Mouse (Mus musculus) midbrain, embryonic 12.5 days (tissue): ENCODE results near the gene Cacna1c. TPM values are rescaled to one million over a fixed set of nuclear protein-coding genes. Genes with fewer than 3 reads are reported as not detected.

Experiments
- ATAC-seq: fragments of 200-750 bp; cut with Nextera tagmentation; 2 replicates; pipeline ENCODE4 v1.8.0; 2017; ENCODE audit warnings: low read depth, moderate TSS enrichment, moderate library complexity; ENCODE audit not compliant: low FRiP score
- H3K27ac ChIP-seq: fragments of 300-500 bp; sonication (generic); replicated peaks from 2 replicates; pipeline ENCODE4 v1.5.1; 2016; ENCODE audit warnings: mild to moderate bottlenecking
- H3K27me3 ChIP-seq: fragments of 300-500 bp; sonication (generic); 2 replicates; pipeline ENCODE4 v1.6.1; 2016; ENCODE audit warnings: mild to moderate bottlenecking
- H3K36me3 ChIP-seq: fragments of 300-500 bp; sonication (generic); 2 replicates; pipeline ENCODE4 v1.6.1; 2016
- H3K4me1 ChIP-seq: fragments of 300-500 bp; sonication (generic); 2 replicates; pipeline ENCODE4 v1.6.1; 2016
- H3K4me2 ChIP-seq: fragments of 300-500 bp; sonication (generic); replicated peaks from 2 replicates; pipeline ENCODE4 v1.6.1; 2016; ENCODE audit warnings: mild to moderate bottlenecking, moderate library complexity
- H3K4me3 ChIP-seq: fragments of 300-500 bp; sonication (generic); 2 replicates; pipeline ENCODE4 v1.5.1; 2016; ENCODE audit warnings: mild to moderate bottlenecking
- H3K9ac ChIP-seq: fragments of 300-500 bp; sonication (generic); replicated peaks from 2 replicates; pipeline ENCODE4 v1.6.1; 2016; ENCODE audit warnings: mild to moderate bottlenecking, moderate library complexity
- H3K9me3 ChIP-seq: fragments of 300-500 bp; sonication (generic); 2 replicates; pipeline ENCODE4 v1.6.1; 2016; ENCODE audit warnings: mild to moderate bottlenecking
- WGBS: fragments of 180-500 bp; shearing (Covaris S2); methylation state at CpG from one replicate; pipeline ENCODE4 v1.1.7; 2016; 5-methylcytosine and 5-hydroxymethylcytosine counted together
- polyA plus RNA-seq: library from polyadenylated mRNA; unstranded; fragments of >200 nt; fragmentation: Nextera tagmentation; extraction: Ambion mirVana; gene quantifications from 2 replicates; pipeline ENCODE4 v1.2.1, GENCODE M21; 2016

The Cacna1c gene
- polyA plus RNA-seq, 1 experiment from 2014 or later, result 5.1 TPM

GRCm38 (mm10) chr6:118757533-118758289 lies 438.5 kb downstream of the Cacna1c start:
- no peaks in the 10 kb centered on the region for H3K9me3 ChIP-seq
- H3K9ac ChIP-seq, result no peak overlapping the region
- 81% methylated on average over 12 of the region's 12 CpGs for WGBS
- H3K4me1 ChIP-seq, result no peaks in the 10 kb centered on the region; the same call in 1 of the 2 replicates
- no peak overlapping the region for H3K27ac ChIP-seq
- H3K27me3 ChIP-seq, result no peaks in the 10 kb centered on the region
- H3K36me3 ChIP-seq, result no peaks in the 10 kb centered on the region
- ATAC-seq, result no peak
- no peak overlapping the region for H3K4me3 ChIP-seq
- no peak overlapping the region for H3K4me2 ChIP-seq

GRCm38 (mm10) chr6:118756511-118756910 lies 439.7 kb downstream of the Cacna1c start:
- Histone ChIP-seq H3K4me3 (no peak overlapping the region), H3K36me3 (no peaks in the 10 kb centered on the region), H3K9ac (no peak overlapping the region), H3K9me3 (no peaks in the 10 kb centered on the region), H3K27ac (no peak overlapping the region), H3K4me2 (no peak overlapping the region), H3K4me1 (no peaks in the 10 kb centered on the region; the same call in 1 of the 2 replicates), H3K27me3 (no peaks in the 10 kb centered on the region)
- no peak for ATAC-seq
- 69% methylated on average over 4 of the region's 4 CpGs for WGBS

- no peak overlapping the region for H3K4me3 ChIP-seq
These were observed 440.4 kb downstream of the Cacna1c start for GRCm38 (mm10) chr6:118755768-118756167.

GRCm38 (mm10) chr6:118754439-118754838 lies 441.8 kb downstream of the Cacna1c start:
- Histone ChIP-seq H3K36me3 (no peaks in the 10 kb centered on the region), H3K4me2 (no peak overlapping the region), H3K4me1 (no peaks in the 10 kb centered on the region; the same call in 1 of the 2 replicates), H3K27me3 (no peaks in the 10 kb centered on the region), H3K27ac (no peak overlapping the region), H3K4me3 (no peak overlapping the region), H3K9ac (no peak overlapping the region), H3K9me3 (no peaks in the 10 kb centered on the region)
- ATAC-seq, result no peak
- WGBS, result 90% methylated on average over 3 of the region's 3 CpGs

More at GRCm38 (mm10) chr6:118755768-118756167, 440.4 kb downstream of the Cacna1c start:
- no peak for ATAC-seq
- Histone ChIP-seq H3K9ac (no peak overlapping the region), H3K4me1 (no peaks in the 10 kb centered on the region; the same call in 1 of the 2 replicates), H3K9me3 (no peaks in the 10 kb centered on the region), H3K27me3 (no peaks in the 10 kb centered on the region), H3K27ac (no peak overlapping the region), H3K4me2 (no peak overlapping the region), H3K36me3 (no peaks in the 10 kb centered on the region)
- WGBS, result 91% methylated on average over 5 of the region's 5 CpGs

GRCm38 (mm10) chr6:118753787-118754186 lies 442.4 kb downstream of the Cacna1c start:
- no peak overlapping the region for H3K27ac ChIP-seq
- no peaks in the 10 kb centered on the region for H3K27me3 ChIP-seq
- WGBS, result 80% methylated on average over 8 of the region's 8 CpGs

GRCm38 (mm10) chr6:118753064-118753463 lies 443.2 kb downstream of the Cacna1c start:
- no peak overlapping the region for H3K4me3 ChIP-seq
- H3K27me3 ChIP-seq, result no peaks in the 10 kb centered on the region
- H3K36me3 ChIP-seq, result no peaks in the 10 kb centered on the region
- no peak overlapping the region for H3K4me2 ChIP-seq
- ATAC-seq, result no peak
- 80% methylated on average over 5 of the region's 5 CpGs for WGBS
- no peak overlapping the region for H3K9ac ChIP-seq
- H3K4me1 ChIP-seq, result no peaks in the 10 kb centered on the region
- H3K27ac ChIP-seq, result no peak overlapping the region
- no peaks in the 10 kb centered on the region for H3K9me3 ChIP-seq

More at GRCm38 (mm10) chr6:118753787-118754186, 442.4 kb downstream of the Cacna1c start:
- H3K4me2 ChIP-seq, result no peak overlapping the region
- no peak overlapping the region for H3K9ac ChIP-seq
- no peak for ATAC-seq
- H3K9me3 ChIP-seq, result no peaks in the 10 kb centered on the region
- H3K4me1 ChIP-seq, result no peaks in the 10 kb centered on the region; the same call in 1 of the 2 replicates
- H3K4me3 ChIP-seq, result no peak overlapping the region
- H3K36me3 ChIP-seq, result no peaks in the 10 kb centered on the region

- H3K4me2 ChIP-seq, result no peak overlapping the region
- H3K9ac ChIP-seq, result no peak overlapping the region
- H3K4me1 ChIP-seq, result no peaks in the 10 kb centered on the region
- 94% methylated on average over 1 of the region's 1 CpGs for WGBS
- no peaks in the 10 kb centered on the region for H3K9me3 ChIP-seq
- ATAC-seq, result no peak
- no peaks in the 10 kb centered on the region for H3K27me3 ChIP-seq
- no peak overlapping the region for H3K27ac ChIP-seq
- no peaks in the 10 kb centered on the region for H3K36me3 ChIP-seq
- no peak overlapping the region for H3K4me3 ChIP-seq
These were observed 446.9 kb downstream of the Cacna1c start for GRCm38 (mm10) chr6:118749285-118749684.

- ATAC-seq, result no peak
- H3K4me1 ChIP-seq, result no peaks in the 10 kb centered on the region
- no peak overlapping the region for H3K9ac ChIP-seq
- H3K9me3 ChIP-seq, result no peaks in the 10 kb centered on the region
- H3K4me2 ChIP-seq, result no peak overlapping the region
- H3K27me3 ChIP-seq, result no peaks in the 10 kb centered on the region
- H3K27ac ChIP-seq, result no peak overlapping the region
- no peak overlapping the region for H3K4me3 ChIP-seq
- 84% methylated on average over 6 of the region's 6 CpGs for WGBS
- H3K36me3 ChIP-seq, result no peaks in the 10 kb centered on the region
These were observed 453.5 kb downstream of the Cacna1c start for GRCm38 (mm10) chr6:118742701-118743100.

- Histone ChIP-seq H3K9me3 (no peaks in the 10 kb centered on the region), H3K4me3 (no peak overlapping the region), H3K36me3 (no peaks in the 10 kb centered on the region), H3K4me1 (no peaks in the 10 kb centered on the region), H3K27ac (no peak overlapping the region), H3K4me2 (no peak overlapping the region), H3K27me3 (no peaks in the 10 kb centered on the region), H3K9ac (no peak overlapping the region)
- 94% methylated on average over 14 of the region's 14 CpGs for WGBS
- ATAC-seq, result no peak
These were observed 454.4 kb downstream of the Cacna1c start for GRCm38 (mm10) chr6:118741841-118742240.

GRCm38 (mm10) chr6:118739961-118740599 lies 456.1 kb downstream of the Cacna1c start:
- Histone ChIP-seq H3K9ac (no peak overlapping the region), H3K4me3 (no peak overlapping the region), H3K36me3 (no peaks in the 10 kb centered on the region), H3K4me1 (no peaks in the 10 kb centered on the region), H3K27me3 (no peaks in the 10 kb centered on the region), H3K9me3 (no peaks in the 10 kb centered on the region), H3K27ac (no peak overlapping the region), H3K4me2 (no peak overlapping the region)
- WGBS, result 93% methylated on average over 9 of the region's 9 CpGs
- ATAC-seq, result no peak

GRCm38 (mm10) chr6:118739344-118739743 lies 456.9 kb downstream of the Cacna1c start:
- 70% methylated on average over 4 of the region's 4 CpGs for WGBS
- no peak for ATAC-seq
- no peaks in the 10 kb centered on the region for H3K4me1 ChIP-seq
- H3K27ac ChIP-seq, result no peak overlapping the region
- H3K4me2 ChIP-seq, result no peak overlapping the region
- H3K36me3 ChIP-seq, result no peaks in the 10 kb centered on the region
- H3K27me3 ChIP-seq, result no peaks in the 10 kb centered on the region
- no peak overlapping the region for H3K9ac ChIP-seq
- H3K9me3 ChIP-seq, result no peaks in the 10 kb centered on the region
- no peak overlapping the region for H3K4me3 ChIP-seq

GRCm38 (mm10) chr6:118738656-118739055 lies 457.6 kb downstream of the Cacna1c start:
- WGBS, result 74% methylated on average over 3 of the region's 3 CpGs
- ATAC-seq, result no peak

More at GRCm38 (mm10) chr6:118738656-118739055, 457.6 kb downstream of the Cacna1c start:
- no peak overlapping the region for H3K9ac ChIP-seq
- H3K36me3 ChIP-seq, result no peaks in the 10 kb centered on the region
- H3K9me3 ChIP-seq, result no peaks in the 10 kb centered on the region
- no peaks in the 10 kb centered on the region for H3K4me1 ChIP-seq
- no peak overlapping the region for H3K27ac ChIP-seq
- no peak overlapping the region for H3K4me3 ChIP-seq
- H3K4me2 ChIP-seq, result no peak overlapping the region
- H3K27me3 ChIP-seq, result no peaks in the 10 kb centered on the region
